Mouse (Mus musculus) bone marrow macrophage, adult 2 months (primary cell): ENCODE measurements around the gene Gm9049. TPM values are rescaled to one million over a fixed set of nuclear protein-coding genes. Genes with fewer than 3 reads are reported as not detected.
"Not testable (repeated sequence)": the region's sequence is repeated elsewhere in the genome, so short reads cannot be mapped to it uniquely, and the experiment has no call there.

Source experiments
- H3K27ac ChIP-seq: 2 replicates; pipeline ENCODE4 v1.5.1; 2012; ENCODE audit warnings: low read depth, low read length; ENCODE audit not compliant: insufficient read depth
- H3K4me1 ChIP-seq: 2 replicates; pipeline ENCODE4 v1.6.1; 2012; ENCODE audit warnings: low read length; ENCODE audit not compliant: control insufficient read depth, insufficient read depth
- H3K4me3 ChIP-seq: 2 replicates; pipeline ENCODE4 v1.5.1; 2012; ENCODE audit warnings: mild to moderate bottlenecking, low read length, moderate library complexity; ENCODE audit not compliant: insufficient read depth
- CTCF ChIP-seq: IDR thresholded peaks from 2 replicates; pipeline ENCODE4 v1.5.1; 2012; ENCODE audit warnings: low read depth, mild to moderate bottlenecking, low read length, moderate library complexity
- POLR2A ChIP-seq: IDR thresholded peaks from 2 replicates; pipeline ENCODE4 v1.6.1; 2012; ENCODE audit warnings: mild to moderate bottlenecking, low read depth, low read length, borderline replicate concordance
- polyA plus RNA-seq: library from polyadenylated mRNA; stranded (reverse); fragments of >200 nt; gene quantifications from 2 replicates; pipeline ENCODE4 v1.2.4, GENCODE M21; 2012; ENCODE audit not compliant: missing spikeins, insufficient read depth, insufficient read length

Gm9049 gene
- polyA plus RNA-seq: 0.49 TPM in 1 of 2 replicates, not detected in the other

- H3K4me3 ChIP-seq, H3K4me1 ChIP-seq, H3K27ac ChIP-seq: not testable (repeated sequence)
These were observed at the start of gene Gm9049 for GRCm38 (mm10) chr10:118354005-118354404. Gene Gm9049, minus strand, starts transcription at chr10:118354105.

- Histone ChIP-seq H3K4me1 (no peaks in the 10 kb centered on the region), H3K4me3 (no peak overlapping the region), H3K27ac (no peak overlapping the region)
- no peak for TF ChIP-seq POLR2A
- no peak for TF ChIP-seq CTCF
These were observed 46.0 kb upstream of the Gm9049 start for GRCm38 (mm10) chr10:118399917-118400316.

- no peak overlapping the region for H3K27ac ChIP-seq
- no peaks in the 10 kb centered on the region for H3K4me1 ChIP-seq
- no peak overlapping the region for H3K4me3 ChIP-seq
- TF ChIP-seq CTCF (peak; percentile 88), POLR2A (no peak)
These were observed 16.5 kb upstream of the Gm9049 start for GRCm38 (mm10) chr10:118370443-118370842.

GRCm38 (mm10) chr10:118369518-118369917 is 15.6 kb upstream of the Gm9049 start:
- Histone ChIP-seq H3K4me3 (no peak overlapping the region), H3K27ac (no peak overlapping the region), H3K4me1 (no peaks in the 10 kb centered on the region)
- no peak for TF ChIP-seq POLR2A
- no peak for TF ChIP-seq CTCF

- H3K27ac ChIP-seq, H3K4me3 ChIP-seq, H3K4me1 ChIP-seq: not testable (repeated sequence)
These were observed 5.3 kb downstream of the Gm9049 start, which contains the start of gene Gm9048 for GRCm38 (mm10) chr10:118348579-118348978. Gene Gm9048, minus strand, starts transcription at chr10:118348679.

GRCm38 (mm10) chr10:118343155-118343554 is 10.8 kb downstream of the Gm9049 start, which contains the start of gene Gm9046:
Gene Gm9046, minus strand, starts transcription at chr10:118343255.
- H3K4me1 ChIP-seq, H3K4me3 ChIP-seq, H3K27ac ChIP-seq: not testable (repeated sequence)

- not testable (repeated sequence) for H3K4me1 ChIP-seq, H3K4me3 ChIP-seq, H3K27ac ChIP-seq
These were observed 16.2 kb downstream of the Gm9049 start, which contains the start of gene Gm9045 for GRCm38 (mm10) chr10:118337731-118338130. Gene Gm9045, minus strand, starts transcription at chr10:118337831.

- not testable (repeated sequence) for H3K4me1 ChIP-seq, H3K27ac ChIP-seq, H3K4me3 ChIP-seq
These were observed 21.6 kb downstream of the Gm9049 start, which contains the start of gene Gm9044 for GRCm38 (mm10) chr10:118332308-118332707. Gene Gm9044, minus strand, starts transcription at chr10:118332408.

GRCm38 (mm10) chr10:118326869-118327268 is 27.0 kb downstream of the Gm9049 start, which contains the start of gene Gm9040:
Gene Gm9040, minus strand, starts transcription at chr10:118326969.
- H3K27ac ChIP-seq, H3K4me3 ChIP-seq, H3K4me1 ChIP-seq: not testable (repeated sequence)

GRCm38 (mm10) chr10:118319024-118319423 is 34.9 kb downstream of the Gm9049 start:
- Histone ChIP-seq H3K4me1 (peaks cover 8% of the 10 kb centered on the region), H3K4me3 (no peak overlapping the region), H3K27ac (no peak overlapping the region)
- TF ChIP-seq POLR2A (no peak), CTCF (no peak)

- H3K27ac ChIP-seq, H3K4me1 ChIP-seq, H3K4me3 ChIP-seq: not testable (repeated sequence)
These were observed 51.8 kb downstream of the Gm9049 start for GRCm38 (mm10) chr10:118302133-118302532.

Other genes with a start within 250 kb of the Gm9049 start
- gene Mdm1, start 212.3 kb downstream of the Gm9049 start, polyA plus RNA-seq: 12.0 and 12.8 TPM in 2 replicates
- not detected in 2 replicates for gene Il22, start 149.2 kb downstream of the Gm9049 start, polyA plus RNA-seq
- not detected in 2 replicates for gene Gm32717, start 113.3 kb downstream of the Gm9049 start, polyA plus RNA-seq
- not detected in 2 replicates for gene Gm32802, start 95.4 kb downstream of the Gm9049 start, polyA plus RNA-seq
- gene Iltifb, start 59.1 kb downstream of the Gm9049 start, polyA plus RNA-seq: not detected in 2 replicates
- not detected in 2 replicates for gene Gm9040, start 27.1 kb downstream of the Gm9049 start, polyA plus RNA-seq
- gene Gm9044, start 21.7 kb downstream of the Gm9049 start, polyA plus RNA-seq: not detected in 2 replicates
- 0.49 TPM in 1 of 2 replicates, not detected in the other for gene Gm9045, start 16.3 kb downstream of the Gm9049 start, polyA plus RNA-seq
- not detected in 2 replicates for gene Gm9046, start 10.8 kb downstream of the Gm9049 start, polyA plus RNA-seq
- gene Gm9048, start 5.4 kb downstream of the Gm9049 start, polyA plus RNA-seq: not detected in 2 replicates
- not detected in 2 replicates for gene Ifng, start 86.9 kb upstream of the Gm9049 start, polyA plus RNA-seq